Comparison of ENCODE assay signal across 27 mouse cellular contexts in genomic region chr13:8943828-8944227, GRCm38 (mm10). TPM values are rescaled to one million over a fixed set of nuclear protein-coding genes. Genes with fewer than 3 reads are reported as not detected.
DNase-seq lines count a peak whose midpoint lies in the region; ATAC-seq and TF ChIP-seq lines count a peak whose summit lies in the region.
"Not testable (repeated sequence)": the region's sequence is repeated elsewhere in the genome, so short reads cannot be mapped to it uniquely, and the experiment has no call there.
"Had no signal": no experiment of that assay in that cellular context is flagged by ENCODE, and none has a peak within 500 bp of the region (broad histone marks: within the 10 kb centered on the region; RNA-seq: fewer than 3 reads in every experiment).

No protein-coding gene starts in this region.

- not testable (repeated sequence) for DNase-seq in forebrain, embryonic 14.5 days (ENCODE audit: low spot score); hindbrain, embryonic 11.5 days (ENCODE audit: low spot score); liver, embryonic 11.5 days (ENCODE audit: low spot score); liver, embryonic 14.5 days (ENCODE audit: low read depth in 3 of 3, low spot score in 3 of 3); liver, postnatal 0 days; midbrain, embryonic 11.5 days (ENCODE audit: low spot score, missing footprints)

- not testable (repeated sequence) for TF ChIP-seq CTCF in liver, embryonic 14.5 days (IDR thresholded peaks at IDR 0.05; ENCODE audit: low read depth); liver, postnatal 0 days (IDR thresholded peaks at IDR 0.05; ENCODE audit: low read depth)

- H3K4me1 ChIP-seq in forebrain, embryonic 14.5 days (ENCODE audit: control insufficient read depth, insufficient read depth, low read length); heart, embryonic 14.5 days (ENCODE audit: control insufficient read depth in 2 of 2, insufficient read depth in 2 of 2, low read length in 2 of 2); hindbrain, embryonic 11.5 days (replicated peaks; ENCODE audit: control insufficient read depth, insufficient read depth, low read length); liver, embryonic 11.5 days (replicated peaks; ENCODE audit: control insufficient read depth, insufficient read depth, low read length); liver, embryonic 14.5 days (replicated peaks; ENCODE audit: control insufficient read depth in 2 of 2, insufficient read depth in 2 of 2, low read length in 1 of 2); liver, postnatal 0 days (ENCODE audit: insufficient read depth); midbrain, embryonic 11.5 days (ENCODE audit: control insufficient read depth, insufficient read depth, low read length): not testable (repeated sequence)

- peak; percentile 77 for ATAC-seq in common myeloid progenitor, adult 5-6 weeks (replicated peaks; ENCODE audit: low read depth, poor library complexity, severe bottlenecking)
- ATAC-seq in forebrain, embryonic 14.5 days: 0 out of 2 replicates have a peak, but pooled peaks have one; percentile 37
- ATAC-seq in heart, embryonic 14.5 days (ENCODE audit: insufficient number of reproducible peaks, insufficient read depth, low FRiP score, low read depth): peak; percentile 28; the same call in 1 of the 2 replicates
- ATAC-seq in hindbrain, embryonic 11.5 days (ENCODE audit: low FRiP score): peak; percentile 33; the same call in 1 of the 2 replicates
- ATAC-seq in liver, embryonic 11.5 days (replicated peaks; ENCODE audit: low FRiP score): peak; percentile 74
- peak; percentile 57; the same call in 1 of the 2 replicates for ATAC-seq in liver, embryonic 14.5 days (ENCODE audit: insufficient read depth)
- peak; percentile 73 for ATAC-seq in liver, postnatal 0 days
- ATAC-seq in midbrain, embryonic 11.5 days (ENCODE audit: low FRiP score): 0 out of 2 replicates have a peak, but pooled peaks have one; percentile 27

- not testable (repeated sequence) for H3K27me3 ChIP-seq in forebrain, embryonic 14.5 days (replicated peaks; ENCODE audit: control insufficient read depth, insufficient read depth, low read length); heart, embryonic 14.5 days (ENCODE audit: control insufficient read depth, insufficient read depth, low read length); hindbrain, embryonic 11.5 days (ENCODE audit: control insufficient read depth, insufficient read depth, low read length); liver, embryonic 11.5 days (replicated peaks; ENCODE audit: control insufficient read depth, insufficient read depth, low read length); liver, embryonic 14.5 days (ENCODE audit: control insufficient read depth, insufficient read depth, low read length); liver, postnatal 0 days (ENCODE audit: insufficient read depth, low read length); midbrain, embryonic 11.5 days (ENCODE audit: control insufficient read depth, insufficient read depth, low read length)

- not testable (repeated sequence) for H3K36me3 ChIP-seq in forebrain, embryonic 14.5 days (ENCODE audit: control insufficient read depth, insufficient read depth, low read length); heart, embryonic 14.5 days (ENCODE audit: control insufficient read depth, insufficient read depth, low read length); hindbrain, embryonic 11.5 days (ENCODE audit: control insufficient read depth, insufficient read depth, low read length); liver, embryonic 11.5 days (ENCODE audit: control insufficient read depth, insufficient read depth, low read length); liver, embryonic 14.5 days (replicated peaks; ENCODE audit: control insufficient read depth, insufficient read depth, low read depth); liver, postnatal 0 days (replicated peaks; ENCODE audit: insufficient read depth, low read length); midbrain, embryonic 11.5 days (ENCODE audit: control insufficient read depth, insufficient read depth, low read length)

- H3K27ac ChIP-seq in forebrain, embryonic 14.5 days (ENCODE audit: low read depth, low read length); heart, embryonic 14.5 days (replicated peaks in 1 of 2; ENCODE audit: control insufficient read depth in 1 of 2, insufficient read depth in 1 of 2, low read depth in 2 of 2, low read length in 2 of 2); hindbrain, embryonic 11.5 days (ENCODE audit: low read depth, low read length); liver, embryonic 11.5 days (ENCODE audit: low read depth, low read length); liver, embryonic 14.5 days; liver, postnatal 0 days (ENCODE audit: low read depth); midbrain, embryonic 11.5 days (ENCODE audit: low read depth, low read length): not testable (repeated sequence)

- no CpG with 5 or more reads among the region's 5 CpGs for WGBS in forebrain, embryonic 14.5 days
- no CpG with 5 or more reads among the region's 5 CpGs for whole genome bisulfite sequencing in heart, embryonic 14.5 days
- WGBS in hindbrain, embryonic 11.5 days: no CpG with 5 or more reads among the region's 5 CpGs
- no CpG with 5 or more reads among the region's 5 CpGs for WGBS in liver, embryonic 11.5 days
- WGBS in liver, embryonic 14.5 days (ENCODE audit: insufficient replicate concordance): no CpG with 5 or more reads among the region's 5 CpGs
- no CpG with 5 or more reads among the region's 5 CpGs for WGBS in liver, postnatal 0 days (ENCODE audit: insufficient replicate concordance)
- WGBS in midbrain, embryonic 11.5 days: no CpG with 5 or more reads among the region's 5 CpGs

- not testable (repeated sequence) for H3K4me2 ChIP-seq in forebrain, embryonic 14.5 days (ENCODE audit: low read length); heart, embryonic 14.5 days (ENCODE audit: low read length); hindbrain, embryonic 11.5 days (replicated peaks; ENCODE audit: low read depth, low read length); liver, embryonic 11.5 days; liver, embryonic 14.5 days (ENCODE audit: low read depth); liver, postnatal 0 days (ENCODE audit: low read depth, low read length); midbrain, embryonic 11.5 days

- not testable (repeated sequence) for H3K4me3 ChIP-seq in forebrain, embryonic 14.5 days (ENCODE audit: low read depth, low read length); heart, embryonic 14.5 days (ENCODE audit: control insufficient read depth in 1 of 2, insufficient read depth in 1 of 2, low read depth in 1 of 2, low read length in 2 of 2); hindbrain, embryonic 11.5 days (ENCODE audit: low read depth, low read length); liver, embryonic 11.5 days (ENCODE audit: low read depth, low read length); liver, embryonic 14.5 days (ENCODE audit: insufficient read depth in 1 of 2, low read depth in 2 of 2, low read length in 2 of 2); liver, postnatal 0 days (ENCODE audit: low read depth, low read length); midbrain, embryonic 11.5 days (ENCODE audit: low read depth, low read length)

- H3K9me3 ChIP-seq in forebrain, embryonic 14.5 days (replicated peaks; ENCODE audit: control insufficient read depth, low read length); heart, embryonic 14.5 days (ENCODE audit: control insufficient read depth, low read length); hindbrain, embryonic 11.5 days (ENCODE audit: control insufficient read depth, low read length); liver, embryonic 11.5 days (ENCODE audit: control insufficient read depth, low read length); liver, embryonic 14.5 days (ENCODE audit: control insufficient read depth, low read length); liver, postnatal 0 days (ENCODE audit: low read length); midbrain, embryonic 11.5 days (ENCODE audit: control insufficient read depth, low read length): not testable (repeated sequence)

- TF ChIP-seq EP300 in liver, embryonic 14.5 days (IDR thresholded peaks at IDR 0.05; ENCODE audit: low read depth); liver, postnatal 0 days (IDR thresholded peaks at IDR 0.05; ENCODE audit: low read depth): not testable (repeated sequence)

- not testable (repeated sequence) for H3K9ac ChIP-seq in forebrain, embryonic 14.5 days (ENCODE audit: low read length); heart, embryonic 14.5 days (ENCODE audit: low read length); hindbrain, embryonic 11.5 days (ENCODE audit: low read depth, low read length); liver, embryonic 11.5 days (ENCODE audit: low read depth, low read length); liver, embryonic 14.5 days (replicated peaks); liver, postnatal 0 days (replicated peaks); midbrain, embryonic 11.5 days (ENCODE audit: low read length)

RNA-seq across cellular contexts. Expression of gene Gm9745, which starts 4.2 kb away (rescaled TPM):
- not detected in 2 replicates for total RNA-seq in common myeloid progenitor, adult 5-6 weeks (2017)
- polyA plus RNA-seq in forebrain, embryonic 14.5 days (2014; fragmentation: Nextera tagmentation; extraction: Ambion mirVana): not detected in 2 replicates
- polyA plus RNA-seq in heart, embryonic 14.5 days (2014; fragmentation: Nextera tagmentation; extraction: Ambion mirVana): not detected in 2 replicates
- not detected in 2 replicates for polyA plus RNA-seq in hindbrain, embryonic 11.5 days (2014; fragmentation: Nextera tagmentation; extraction: Ambion mirVana)
- polyA plus RNA-seq in liver, embryonic 11.5 days (2014; fragmentation: Nextera tagmentation; extraction: Ambion mirVana): not detected in 2 replicates
- not detected in 2 replicates for polyA plus RNA-seq in liver, embryonic 14.5 days (2012; rRNA removed)
- not detected in 2 replicates for polyA plus RNA-seq in liver, embryonic 14.5 days (2014; fragmentation: Nextera tagmentation; extraction: Ambion mirVana)
- not detected in 2 replicates for polyA plus RNA-seq in liver, postnatal 0 days (2015; fragmentation: Nextera tagmentation; extraction: Ambion mirVana)
- not detected in 2 replicates for polyA plus RNA-seq in midbrain, embryonic 11.5 days (2014; fragmentation: Nextera tagmentation; extraction: Ambion mirVana)
- total RNA-seq: adrenal gland, adult 8-10 months; adrenal gland, postnatal 25 days; ES-E14; gastrocnemius, adult 2 months; gastrocnemius, postnatal 14 days; gastrocnemius, postnatal 4 days; heart, adult 18-20 months; heart, postnatal 25 days; hindbrain, postnatal 0 days had no signal
- polyA plus RNA-seq: activated CD4-positive, CD25-positive, alpha-beta regulatory T cell, adult 4 months; brain, embryonic 14.5 days; embryonic facial prominence, embryonic 11.5 days; forebrain, embryonic 12.5 days; forebrain, embryonic 16.5 days; heart, embryonic 12.5 days; heart, embryonic 16.5 days; hindbrain, embryonic 10.5 days; hindbrain, embryonic 14.5 days; hindbrain, postnatal 0 days; inflammation-experienced regulatory T-cells, adult 6 months had no signal

RNA-seq across cellular contexts. Expression of gene Idi2, which starts 8.8 kb away (rescaled TPM):
- total RNA-seq in common myeloid progenitor, adult 5-6 weeks (2017): not detected in 2 replicates
- polyA plus RNA-seq in forebrain, embryonic 14.5 days (2014; fragmentation: Nextera tagmentation; extraction: Ambion mirVana): not detected in 2 replicates
- not detected in 2 replicates for polyA plus RNA-seq in heart, embryonic 14.5 days (2014; fragmentation: Nextera tagmentation; extraction: Ambion mirVana)
- polyA plus RNA-seq in hindbrain, embryonic 11.5 days (2014; fragmentation: Nextera tagmentation; extraction: Ambion mirVana): not detected in 2 replicates
- 0.16 TPM in 1 of 2 replicates, not detected in the other for polyA plus RNA-seq in liver, embryonic 11.5 days (2014; fragmentation: Nextera tagmentation; extraction: Ambion mirVana)
- polyA plus RNA-seq in liver, embryonic 14.5 days (2012; rRNA removed): not detected in 2 replicates
- polyA plus RNA-seq in liver, embryonic 14.5 days (2014; fragmentation: Nextera tagmentation; extraction: Ambion mirVana): not detected in 2 replicates
- not detected in 2 replicates for polyA plus RNA-seq in liver, postnatal 0 days (2015; fragmentation: Nextera tagmentation; extraction: Ambion mirVana)
- not detected in 2 replicates for polyA plus RNA-seq in midbrain, embryonic 11.5 days (2014; fragmentation: Nextera tagmentation; extraction: Ambion mirVana)
- total RNA-seq: adrenal gland, adult 8-10 months; adrenal gland, postnatal 25 days; ES-E14; gastrocnemius, adult 2 months; gastrocnemius, postnatal 14 days; gastrocnemius, postnatal 4 days; heart, adult 18-20 months; heart, postnatal 25 days; hindbrain, postnatal 0 days had no signal
- polyA plus RNA-seq: brain, embryonic 14.5 days; embryonic facial prominence, embryonic 11.5 days; forebrain, embryonic 12.5 days; forebrain, embryonic 16.5 days; heart, embryonic 12.5 days; hindbrain, embryonic 10.5 days; hindbrain, embryonic 14.5 days; hindbrain, postnatal 0 days; inflammation-experienced regulatory T-cells, adult 6 months had no signal

RNA-seq across cellular contexts. Expression of gene Gtpbp4, which starts 52.1 kb away (rescaled TPM):
- total RNA-seq in common myeloid progenitor, adult 5-6 weeks (2017): 164 and 207 TPM in 2 replicates
- 80.3 and 86.4 TPM in 2 replicates for polyA plus RNA-seq in forebrain, embryonic 14.5 days (2014; fragmentation: Nextera tagmentation; extraction: Ambion mirVana)
- polyA plus RNA-seq in heart, embryonic 14.5 days (2014; fragmentation: Nextera tagmentation; extraction: Ambion mirVana): 49.9 and 51.9 TPM in 2 replicates
- polyA plus RNA-seq in hindbrain, embryonic 11.5 days (2014; fragmentation: Nextera tagmentation; extraction: Ambion mirVana): 110 and 113 TPM in 2 replicates
- polyA plus RNA-seq in liver, embryonic 11.5 days (2014; fragmentation: Nextera tagmentation; extraction: Ambion mirVana): 108 and 109 TPM in 2 replicates
- polyA plus RNA-seq in liver, embryonic 14.5 days (2012; rRNA removed): 7.2 and 14.8 TPM in 2 replicates
- polyA plus RNA-seq in liver, embryonic 14.5 days (2014; fragmentation: Nextera tagmentation; extraction: Ambion mirVana): 37.1 and 41.9 TPM in 2 replicates
- 35.7 and 38.9 TPM in 2 replicates for polyA plus RNA-seq in liver, postnatal 0 days (2015; fragmentation: Nextera tagmentation; extraction: Ambion mirVana)
- polyA plus RNA-seq in midbrain, embryonic 11.5 days (2014; fragmentation: Nextera tagmentation; extraction: Ambion mirVana): 108 and 113 TPM in 2 replicates

RNA-seq across cellular contexts. Expression of gene Idi1, which starts 58.5 kb away (rescaled TPM):
- total RNA-seq in common myeloid progenitor, adult 5-6 weeks (2017): 35.2 and 42.3 TPM in 2 replicates
- polyA plus RNA-seq in forebrain, embryonic 14.5 days (2014; fragmentation: Nextera tagmentation; extraction: Ambion mirVana): 85.6 and 85.9 TPM in 2 replicates
- 39.0 and 43.6 TPM in 2 replicates for polyA plus RNA-seq in heart, embryonic 14.5 days (2014; fragmentation: Nextera tagmentation; extraction: Ambion mirVana)
- 165 and 176 TPM in 2 replicates for polyA plus RNA-seq in hindbrain, embryonic 11.5 days (2014; fragmentation: Nextera tagmentation; extraction: Ambion mirVana)
- 91.0 and 108 TPM in 2 replicates for polyA plus RNA-seq in liver, embryonic 11.5 days (2014; fragmentation: Nextera tagmentation; extraction: Ambion mirVana)
- polyA plus RNA-seq in liver, embryonic 14.5 days (2012; rRNA removed): 37.2 and 49.3 TPM in 2 replicates
- 78.1 and 83.5 TPM in 2 replicates for polyA plus RNA-seq in liver, embryonic 14.5 days (2014; fragmentation: Nextera tagmentation; extraction: Ambion mirVana)
- polyA plus RNA-seq in liver, postnatal 0 days (2015; fragmentation: Nextera tagmentation; extraction: Ambion mirVana): 31.2 and 35.0 TPM in 2 replicates
- 179 and 207 TPM in 2 replicates for polyA plus RNA-seq in midbrain, embryonic 11.5 days (2014; fragmentation: Nextera tagmentation; extraction: Ambion mirVana)

Comparison
In these comparisons a context has a peak if more than half of its experiments do, and no peak if none do; other contexts are left out.
1. ATAC-seq: peak in every context shown above with its lines; median percentile 77 in common myeloid progenitor, adult 5-6 weeks; 74 in liver, embryonic 11.5 days; 73 in liver, postnatal 0 days; 57 in liver, embryonic 14.5 days; 37 in forebrain, embryonic 14.5 days; 33 in hindbrain, embryonic 11.5 days; 28 in heart, embryonic 14.5 days; 27 in midbrain, embryonic 11.5 days.